Mouse (Mus musculus): ENCODE results near the gene Sox6.
A peak's percentile ranks its signal among the peaks of the same experiment; 100 is the strongest.

Sox6 gene

GRCm38 (mm10) chr7:115750275-115750825 lies 288.2 kb downstream of the Sox6 start:
- no peak for DNase-seq (ENCODE audit: low read depth, low spot score)

- no peak for DNase-seq (ENCODE audit: low read depth, low spot score)
Measured at GRCm38 (mm10) chr7:115747541-115747940, 291.1 kb downstream of the Sox6 start.

GRCm38 (mm10) chr7:115745672-115746253 lies 292.8 kb downstream of the Sox6 start:
- no peak for DNase-seq (ENCODE audit: low read depth, low spot score)

- peak; percentile 10 for DNase-seq (ENCODE audit: low read depth, low spot score)
Measured at GRCm38 (mm10) chr7:115734137-115734536, 304.5 kb downstream of the Sox6 start.

GRCm38 (mm10) chr7:115732824-115733223 lies 305.8 kb downstream of the Sox6 start:
- peak; percentile 2 for DNase-seq (ENCODE audit: low read depth, low spot score)

GRCm38 (mm10) chr7:115726776-115727175 lies 311.8 kb downstream of the Sox6 start:
- DNase-seq (ENCODE audit: low read depth, low spot score), result no peak

GRCm38 (mm10) chr7:115724404-115724803 lies 314.2 kb downstream of the Sox6 start:
- no peak for DNase-seq (ENCODE audit: low read depth, low spot score)

GRCm38 (mm10) chr7:115721624-115722540 lies 316.7 kb downstream of the Sox6 start:
- DNase-seq (ENCODE audit: low read depth, low spot score), result no peak

- no peak for DNase-seq (ENCODE audit: low read depth, low spot score)
Measured at GRCm38 (mm10) chr7:115719791-115720190, 318.8 kb downstream of the Sox6 start.

GRCm38 (mm10) chr7:115706141-115706540 lies 332.5 kb downstream of the Sox6 start:
- no peak for DNase-seq (ENCODE audit: low read depth, low spot score)

GRCm38 (mm10) chr7:115698105-115698504 lies 340.5 kb downstream of the Sox6 start:
- DNase-seq (ENCODE audit: low read depth, low spot score), result no peak

GRCm38 (mm10) chr7:115693206-115693605 lies 345.4 kb downstream of the Sox6 start:
- DNase-seq (ENCODE audit: low read depth, low spot score), result no peak

GRCm38 (mm10) chr7:115691091-115691490 lies 347.5 kb downstream of the Sox6 start:
- no peak for DNase-seq (ENCODE audit: low read depth, low spot score)

- DNase-seq (ENCODE audit: low read depth, low spot score), result peak; percentile 20
Measured at GRCm38 (mm10) chr7:115686687-115687086, 351.9 kb downstream of the Sox6 start.

- no peak for DNase-seq (ENCODE audit: low read depth, low spot score)
Measured at GRCm38 (mm10) chr7:115684142-115684541, 354.5 kb downstream of the Sox6 start.

GRCm38 (mm10) chr7:115671749-115672148 lies 366.8 kb downstream of the Sox6 start:
- no peak for DNase-seq (ENCODE audit: low read depth, low spot score)

GRCm38 (mm10) chr7:115671272-115671671 lies 367.3 kb downstream of the Sox6 start:
- no peak for DNase-seq (ENCODE audit: low read depth, low spot score)

- DNase-seq (ENCODE audit: low read depth, low spot score), result no peak
Measured at GRCm38 (mm10) chr7:115669207-115670004, 369.2 kb downstream of the Sox6 start.

GRCm38 (mm10) chr7:115666686-115667382 lies 371.8 kb downstream of the Sox6 start:
- no peak for DNase-seq (ENCODE audit: low read depth, low spot score)

GRCm38 (mm10) chr7:115663399-115663798 lies 375.2 kb downstream of the Sox6 start:
- no peak for DNase-seq (ENCODE audit: low read depth, low spot score)

GRCm38 (mm10) chr7:115662121-115662520 lies 376.5 kb downstream of the Sox6 start:
- no peak for DNase-seq (ENCODE audit: low read depth, low spot score)

Data from 3T3-L1 (cell line).